Mouse (Mus musculus): ENCODE measurements around the gene Olfr788.

DNA sequence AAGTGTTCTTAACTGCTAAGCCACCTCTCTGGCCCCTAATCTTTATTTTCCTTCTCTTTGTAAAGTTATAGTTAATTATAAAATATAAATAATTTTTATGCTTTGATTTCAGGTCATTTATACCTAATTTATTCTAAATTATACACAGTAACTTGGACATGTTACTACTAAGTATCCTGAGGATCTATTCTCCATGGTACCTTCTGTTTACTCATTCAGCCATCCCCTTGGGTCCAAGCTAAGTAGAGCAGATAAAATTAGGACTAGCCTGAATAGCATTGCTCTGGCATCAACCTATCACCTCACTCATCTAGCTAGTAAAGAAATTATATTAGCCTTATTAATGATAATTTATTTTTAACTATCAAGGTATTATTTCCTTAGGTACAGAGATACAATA, 27.4 kb downstream of the Olfr788 start, which contains the start of gene Olfr790:
- no peak for TF ChIP-seq CTCF (IDR thresholded peaks at IDR 0.05; ENCODE audit: low read depth)
- no peak for TF ChIP-seq EP300 (optimal IDR thresholded peaks at IDR 0.05)

All from stomach, postnatal 0 days (tissue).